ENCODE assay signal across 8 mouse cellular contexts in the genomic region with DNA sequence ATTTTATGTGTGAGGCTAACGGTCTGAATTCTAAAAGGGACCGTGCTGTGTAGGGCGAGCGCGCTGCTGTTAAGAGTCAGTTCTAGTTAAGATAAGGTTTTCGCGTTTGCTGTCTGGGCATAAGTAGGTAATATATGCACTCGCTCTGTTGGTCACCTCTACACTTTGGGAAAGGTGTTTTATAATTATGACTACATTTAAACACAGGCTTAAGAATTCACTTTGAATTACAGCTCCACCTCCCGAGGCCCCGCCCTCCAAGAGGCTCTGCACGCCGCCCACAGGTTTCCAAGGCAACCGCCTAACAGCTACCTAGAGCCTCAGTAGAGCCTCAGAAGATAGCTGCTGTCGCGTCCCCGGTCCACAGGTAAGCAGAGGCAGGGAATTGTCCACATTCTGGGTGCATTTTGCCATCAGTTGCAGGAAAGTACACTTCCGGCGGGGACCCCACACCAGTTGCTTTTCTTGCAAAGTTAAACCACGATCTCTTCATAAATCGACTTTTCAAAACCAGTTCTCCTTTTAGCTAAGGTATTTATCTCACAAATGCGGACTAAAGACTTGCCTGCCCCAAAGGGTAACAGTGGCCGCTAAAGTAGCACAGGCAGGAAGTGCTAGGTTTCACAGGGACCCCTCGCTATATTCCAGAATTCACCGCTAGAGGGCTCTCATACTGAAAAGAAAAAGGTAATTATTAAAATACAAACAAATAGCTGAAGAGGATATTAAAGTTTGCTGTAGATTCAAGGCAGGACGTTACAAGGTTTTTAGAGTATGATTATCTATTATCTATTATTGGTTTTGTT. TPM values are rescaled to one million over a fixed set of nuclear protein-coding genes. Genes with fewer than 3 reads are reported as not detected.
DNase-seq lines count a peak whose midpoint lies in the region; ATAC-seq and TF ChIP-seq lines count a peak whose summit lies in the region.

A gene (plus strand): TSS at position 342 of the 806 bp plus-strand sequence.

- TF ChIP-seq EP300 in heart, postnatal 0 days (IDR thresholded peaks at IDR 0.05; ENCODE audit: low read depth), result no peak
- no peak for TF ChIP-seq EP300 in liver, embryonic 14.5 days (IDR thresholded peaks at IDR 0.05; ENCODE audit: low read depth)

- no peaks in the 10 kb centered on the region for H3K27me3 ChIP-seq in E14TG2a.4 (ENCODE audit: insufficient read depth, low read length)
- H3K27me3 ChIP-seq in forebrain, embryonic 12.5 days, result no peaks in the 10 kb centered on the region
- H3K27me3 ChIP-seq in heart, postnatal 0 days (ENCODE audit: control insufficient read depth, insufficient read depth, low read length), result no peaks in the 10 kb centered on the region
- no peaks in the 10 kb centered on the region for H3K27me3 ChIP-seq in liver, embryonic 14.5 days (ENCODE audit: control insufficient read depth, insufficient read depth, low read length)
- no peaks in the 10 kb centered on the region for H3K27me3 ChIP-seq in stomach, embryonic 15.5 days (replicated peaks)

- no peaks in the 10 kb centered on the region for H3K36me3 ChIP-seq in E14TG2a.4 (ENCODE audit: insufficient read depth, low read length)
- H3K36me3 ChIP-seq in forebrain, embryonic 12.5 days (replicated peaks), result no peaks in the 10 kb centered on the region
- H3K36me3 ChIP-seq in heart, postnatal 0 days (replicated peaks; ENCODE audit: control insufficient read depth, insufficient read depth, low read length), result no peaks in the 10 kb centered on the region
- H3K36me3 ChIP-seq in liver, embryonic 14.5 days (replicated peaks; ENCODE audit: control insufficient read depth, insufficient read depth, low read depth), result no peaks in the 10 kb centered on the region
- H3K36me3 ChIP-seq in stomach, embryonic 15.5 days, result no peaks in the 10 kb centered on the region

- peak within 1 kb of the TSS; percentile 82 for H3K9ac ChIP-seq in forebrain, embryonic 12.5 days
- H3K9ac ChIP-seq in heart, postnatal 0 days (replicated peaks; ENCODE audit: low read depth, low read length), result peak within 1 kb of the TSS; percentile 87
- peak within 1 kb of the TSS; percentile 85 for H3K9ac ChIP-seq in liver, embryonic 14.5 days (replicated peaks)
- peak within 1 kb of the TSS; percentile 61 for H3K9ac ChIP-seq in stomach, embryonic 15.5 days

- peak; percentile 88 for ATAC-seq in forebrain, embryonic 12.5 days (ENCODE audit: low FRiP score)
- peak; percentile 68 for ATAC-seq in heart, postnatal 0 days (ENCODE audit: insufficient read depth, low read depth)
- ATAC-seq in liver, embryonic 14.5 days (ENCODE audit: insufficient read depth), result peak; percentile 80
- ATAC-seq in stomach, embryonic 15.5 days (ENCODE audit: insufficient read depth, low FRiP score, low read depth), result peak; percentile 85

- peaks cover 22% of the 10 kb centered on the region for H3K9me3 ChIP-seq in E14TG2a.4 (ENCODE audit: low read length)
- no peaks in the 10 kb centered on the region for H3K9me3 ChIP-seq in forebrain, embryonic 12.5 days
- no peaks in the 10 kb centered on the region for H3K9me3 ChIP-seq in heart, postnatal 0 days (replicated peaks; ENCODE audit: control insufficient read depth, low read length)
- no peaks in the 10 kb centered on the region for H3K9me3 ChIP-seq in liver, embryonic 14.5 days (ENCODE audit: control insufficient read depth, low read length)
- H3K9me3 ChIP-seq in stomach, embryonic 15.5 days, result no peaks in the 10 kb centered on the region

- peak; percentile 94 for DNase-seq in c-Kit-positive CD71-positive TER-119-positive erythroid progenitor cells, embryonic 14.5 days (ENCODE audit: low spot score)
- peak; percentile 83 for DNase-seq in heart, postnatal 0 days (ENCODE audit: low spot score)
- DNase-seq in kidney, postnatal 36 days, result peak; percentile 95 to 96
- peak; percentile 88 to 90 (median 88) for DNase-seq in liver, embryonic 14.5 days (ENCODE audit: low read depth in 3 of 3, low spot score in 3 of 3)
- DNase-seq in neural tube, embryonic 10.5 days (ENCODE audit: extremely low spot score, low spot score), result peak; percentile 80

- under 1% methylated on average over 25 of the region's 25 CpGs for WGBS in forebrain, embryonic 12.5 days
- under 1% methylated on average over 25 of the region's 25 CpGs for WGBS in heart, postnatal 0 days
- under 1% methylated on average over 25 of the region's 25 CpGs for WGBS in liver, embryonic 14.5 days (ENCODE audit: insufficient replicate concordance)
- 0% methylated on average over 25 of the region's 25 CpGs for WGBS in stomach, embryonic 15.5 days

- peaks cover 44% of the 10 kb centered on the region for H3K4me1 ChIP-seq in E14TG2a.4 (replicated peaks; ENCODE audit: low read depth, low read length)
- H3K4me1 ChIP-seq in forebrain, embryonic 12.5 days, result peaks cover 10% of the 10 kb centered on the region
- H3K4me1 ChIP-seq in heart, postnatal 0 days (ENCODE audit: control insufficient read depth, insufficient read depth), result peaks cover 14% of the 10 kb centered on the region
- H3K4me1 ChIP-seq in liver, embryonic 14.5 days (replicated peaks; ENCODE audit: control insufficient read depth in 2 of 2, insufficient read depth in 2 of 2, low read length in 1 of 2), result peaks cover 4 to 11% of the 10 kb centered on the region in 2 experiments; a peak in 3 of 4 replicates
- H3K4me1 ChIP-seq in stomach, embryonic 15.5 days, result peaks cover 7% of the 10 kb centered on the region; the same call in 1 of the 2 replicates

- peak; percentile 94 for TF ChIP-seq CTCF in E14TG2a.4 (conservative IDR thresholded peaks at IDR 0.05; ENCODE audit: low read length)
- TF ChIP-seq CTCF in heart, postnatal 0 days (IDR thresholded peaks at IDR 0.05; ENCODE audit: low read depth), result peak; percentile 60
- peak; percentile 65 for TF ChIP-seq CTCF in liver, embryonic 14.5 days (IDR thresholded peaks at IDR 0.05; ENCODE audit: low read depth)

- peak within 1 kb of the TSS; percentile 67 for H3K27ac ChIP-seq in forebrain, embryonic 12.5 days
- H3K27ac ChIP-seq in heart, postnatal 0 days (ENCODE audit: low read depth), result peak within 1 kb of the TSS; percentile 93
- peak within 1 kb of the TSS; percentile 43 for H3K27ac ChIP-seq in liver, embryonic 14.5 days
- H3K27ac ChIP-seq in stomach, embryonic 15.5 days, result peak within 1 kb of the TSS; percentile 48

- peak within 1 kb of the TSS; percentile 98 for H3K4me3 ChIP-seq in E14TG2a.4 (replicated peaks; ENCODE audit: low read length)
- H3K4me3 ChIP-seq in forebrain, embryonic 12.5 days (replicated peaks), result peak within 1 kb of the TSS; percentile 85
- H3K4me3 ChIP-seq in heart, postnatal 0 days (ENCODE audit: low read depth, low read length), result peak within 1 kb of the TSS; percentile 95
- H3K4me3 ChIP-seq in liver, embryonic 14.5 days (ENCODE audit: insufficient read depth in 1 of 2, low read depth in 2 of 2, low read length in 2 of 2), result peak within 1 kb of the TSS; percentile 73 to 84
- peak within 1 kb of the TSS; percentile 84 for H3K4me3 ChIP-seq in stomach, embryonic 15.5 days (replicated peaks)

- peak within 1 kb of the TSS; percentile 75 for H3K4me2 ChIP-seq in forebrain, embryonic 12.5 days
- H3K4me2 ChIP-seq in heart, postnatal 0 days (ENCODE audit: low read depth, low read length), result peak within 1 kb of the TSS; percentile 96
- peak within 1 kb of the TSS; percentile 85 for H3K4me2 ChIP-seq in liver, embryonic 14.5 days (ENCODE audit: low read depth)
- peak within 1 kb of the TSS; percentile 98 for H3K4me2 ChIP-seq in stomach, embryonic 15.5 days

RNA-seq across cellular contexts. Expression of the gene that starts here (rescaled TPM):
- 0.06 and 0.11 TPM in 2 replicates for polyA plus RNA-seq in forebrain, embryonic 12.5 days (2016; fragmentation: Nextera tagmentation; extraction: Ambion mirVana)
- 0.23 TPM in 1 of 2 replicates, not detected in the other for total RNA-seq in heart, postnatal 0 days (2014; rRNA removed; ENCODE audit: low replicate concordance)
- polyA plus RNA-seq in heart, postnatal 0 days (2015; fragmentation: Nextera tagmentation; extraction: Ambion mirVana), result 0.18 and 0.29 TPM in 2 replicates
- not detected in 2 replicates for polyA plus RNA-seq in liver, embryonic 14.5 days (2012; rRNA removed)
- polyA plus RNA-seq in liver, embryonic 14.5 days (2014; fragmentation: Nextera tagmentation; extraction: Ambion mirVana), result not detected in 2 replicates
- 0.03 TPM in 1 of 2 replicates, not detected in the other for polyA plus RNA-seq in stomach, embryonic 15.5 days (2015; fragmentation: Nextera tagmentation; extraction: Ambion mirVana)

Comparison
In these comparisons a context has a peak if more than half of its experiments do, and no peak if none do; other contexts are left out.
1. Peak in every context shown above with its lines: DNase-seq, ATAC-seq, H3K4me3 ChIP-seq and H3K27ac ChIP-seq.
2. Peak in ATAC-seq, H3K4me3 ChIP-seq, H3K27ac ChIP-seq, H3K9ac ChIP-seq and H3K4me2 ChIP-seq in forebrain, embryonic 12.5 days; RNA of the gene not detected or under 1 TPM.
3. Peak in DNase-seq, ATAC-seq, H3K4me3 ChIP-seq, H3K27ac ChIP-seq, H3K9ac ChIP-seq and H3K4me2 ChIP-seq in heart, postnatal 0 days; RNA of the gene not detected or under 1 TPM.
4. Peak in DNase-seq, ATAC-seq, H3K4me3 ChIP-seq, H3K27ac ChIP-seq, H3K9ac ChIP-seq and H3K4me2 ChIP-seq in liver, embryonic 14.5 days; RNA of the gene not detected or under 1 TPM.
5. Peak in ATAC-seq, H3K4me3 ChIP-seq, H3K27ac ChIP-seq, H3K9ac ChIP-seq and H3K4me2 ChIP-seq in stomach, embryonic 15.5 days; RNA of the gene not detected or under 1 TPM.
6. H3K27ac ChIP-seq: peak in every context shown above with its lines; median percentile 93 in heart, postnatal 0 days; 67 in forebrain, embryonic 12.5 days; 48 in stomach, embryonic 15.5 days; 43 in liver, embryonic 14.5 days.